Mouse (Mus musculus) olfactory bulb, adult 2 months (tissue): ENCODE measurements at regions not wholly inside any gene's neighbourhood (a gene's known extent, or its start where the extent isn't known, plus 50 kb on each side); places are given as distances from the start of the nearest gene placed in this dataset.

Source experiments
- CTCF ChIP-seq: fragments of 200-500 bp; IDR thresholded peaks from 2 replicates; pipeline ENCODE4 v1.5.1; 2012; ENCODE audit warnings: low read depth, mild to moderate bottlenecking, low read length, moderate library complexity; ENCODE audit not compliant: insufficient read depth
- POLR2A ChIP-seq: fragments of 200-500 bp; IDR thresholded peaks from 2 replicates; pipeline ENCODE4 v1.6.1; 2012; ENCODE audit warnings: mild to moderate bottlenecking, low read depth, low read length, moderate library complexity; ENCODE audit not compliant: insufficient read depth

DNA sequence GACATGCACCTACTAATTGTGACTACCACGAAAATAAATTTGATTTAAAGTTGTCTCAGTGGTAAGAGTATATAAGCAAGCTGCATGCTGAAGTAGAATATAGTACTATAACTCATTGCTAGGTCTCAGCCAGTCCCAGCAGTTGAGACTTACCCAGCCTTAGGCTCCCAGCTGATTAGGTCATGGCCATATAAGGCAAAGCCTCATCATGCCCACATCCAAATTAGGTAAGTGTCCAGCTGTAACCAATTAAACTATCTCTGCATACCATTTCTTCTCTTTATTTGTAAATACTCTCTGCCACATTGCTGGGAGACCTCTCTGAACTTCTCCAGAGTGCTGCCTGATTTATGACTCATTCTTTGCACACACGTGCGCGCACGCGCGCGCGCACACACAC lies 347.9 kb upstream of the Nudt12 start:
- TF ChIP-seq CTCF (no peak), POLR2A (no peak)
